ENCODE assay signal across 9 mouse cellular contexts in the genomic region with DNA sequence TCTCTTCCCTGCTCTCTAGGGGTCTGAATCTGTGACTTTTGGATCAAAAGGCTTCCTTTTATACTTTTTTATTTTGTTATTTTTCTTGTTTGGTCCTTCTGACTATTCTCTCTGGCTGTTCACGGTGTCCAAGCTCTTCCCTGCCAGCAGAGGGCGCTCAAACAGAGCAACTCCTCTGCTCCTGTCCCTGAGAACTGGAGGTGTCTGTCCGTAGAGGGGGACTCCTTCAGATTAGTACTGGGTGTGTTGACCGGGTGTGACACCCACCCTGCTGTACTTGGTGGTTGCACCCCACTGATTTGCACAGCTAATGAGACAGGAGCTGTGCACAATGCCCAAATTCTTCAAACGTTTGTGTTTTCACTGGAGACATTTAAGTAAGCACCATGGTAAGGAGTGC. TPM values are rescaled to one million over a fixed set of nuclear protein-coding genes. Genes with fewer than 3 reads are reported as not detected.
DNase-seq lines count a peak whose midpoint lies in the region; ATAC-seq and TF ChIP-seq lines count a peak whose summit lies in the region.
"Had no signal": no experiment of that assay in that cellular context is flagged by ENCODE, and none has a peak within 500 bp of the region (broad histone marks: within the 10 kb centered on the region; RNA-seq: fewer than 3 reads in every experiment).

No protein-coding gene starts in this region.

- H3K27ac ChIP-seq in liver, embryonic 15.5 days (replicated peaks), result peak overlapping the region; percentile 70
- H3K27ac ChIP-seq in small intestine, adult 2 months (ENCODE audit: insufficient read depth, low read depth, low read length), result no peak overlapping the region
- H3K27ac ChIP-seq: macrophage had no signal

- no peaks in the 10 kb centered on the region for H3K9me3 ChIP-seq in liver, embryonic 15.5 days (replicated peaks)

- ATAC-seq in frontal cortex, adult (ENCODE audit: low TSS enrichment), result peak; percentile 51
- ATAC-seq in liver, embryonic 15.5 days (ENCODE audit: insufficient read depth), result no peak

- TF ChIP-seq POLR2A in small intestine, adult 2 months (IDR thresholded peaks at IDR 0.05; ENCODE audit: low read depth, low read length), result no peak

- H3K4me2 ChIP-seq in liver, embryonic 15.5 days, result peak overlapping the region; percentile 95

- H3K4me3 ChIP-seq in liver, embryonic 15.5 days (replicated peaks), result no peak overlapping the region
- no peak overlapping the region for H3K4me3 ChIP-seq in small intestine, adult 2 months (ENCODE audit: low read depth, low read length)

- WGBS in liver, embryonic 15.5 days (ENCODE audit: insufficient replicate concordance), result 9% methylated on average over 5 of the region's 5 CpGs
- 12% methylated on average over 5 of the region's 5 CpGs for WGBS in small intestine, adult 2 months

- no peak for DNase-seq in frontal cortex, postnatal 14 days (ENCODE audit: low spot score in 2 of 2)
- DNase-seq in urinary bladder, postnatal 36 days (ENCODE audit: low spot score in 2 of 2), result peak; percentile 39 to 48
- no peak for DNase-seq in urinary bladder, postnatal 10 days (ENCODE audit: low spot score)
- DNase-seq in cerebellum, postnatal 36 days, result peak; percentile 64 to 67
- peak; percentile 41 for DNase-seq in hindlimb bud, embryonic 11.5 days (ENCODE audit: extremely low spot score, low read depth, low spot score)

- H3K4me1 ChIP-seq in liver, embryonic 15.5 days (replicated peaks), result peaks cover 92% of the 10 kb centered on the region
- H3K4me1 ChIP-seq in small intestine, adult 2 months (ENCODE audit: control insufficient read depth, insufficient read depth, insufficient read length, low read length), result peaks cover 12% of the 10 kb centered on the region

- 0 out of 2 replicates have a peak, but pooled peaks cover under 1% of the 10 kb centered on the region for H3K36me3 ChIP-seq in liver, embryonic 15.5 days (replicated peaks)
- H3K36me3 ChIP-seq in small intestine, adult 2 months (ENCODE audit: control insufficient read depth, insufficient read depth, low read length), result no peaks in the 10 kb centered on the region

- peak overlapping the region; percentile 22; the same call in 1 of the 2 replicates for H3K9ac ChIP-seq in liver, embryonic 15.5 days

- TF ChIP-seq CTCF in small intestine, adult 2 months (IDR thresholded peaks at IDR 0.05; ENCODE audit: extremely low read depth, insufficient read length, insufficient replicate concordance, low read depth, low read length), result peak; percentile 95; the same call in 1 of the 2 replicates

- no peaks in the 10 kb centered on the region for H3K27me3 ChIP-seq in liver, embryonic 15.5 days
- no peaks in the 10 kb centered on the region for H3K27me3 ChIP-seq in small intestine, adult 2 months (ENCODE audit: control insufficient read depth, insufficient read depth, low read length)

RNA-seq across cellular contexts. Expression of gene Slc41a3, which starts 2.7 kb away (rescaled TPM):
- 41.3 and 46.3 TPM in 2 replicates for polyA plus RNA-seq in liver, embryonic 15.5 days (2015; fragmentation: Nextera tagmentation; extraction: Ambion mirVana)
- 1.5 and 10.7 TPM in 2 replicates for polyA plus RNA-seq in small intestine, adult 2 months (2012; rRNA removed)

Comparison
In these comparisons a context has a peak if more than half of its experiments do, and no peak if none do; other contexts are left out.
1. DNase-seq: peak in urinary bladder, postnatal 36 days (2 of 2), cerebellum, postnatal 36 days (2 of 2) and hindlimb bud, embryonic 11.5 days (single experiment); none in frontal cortex, postnatal 14 days (0 of 2) and urinary bladder, postnatal 10 days (single experiment).